Mouse (Mus musculus) C2C12 (cell line): ENCODE data around the gene Zfp385b. TPM values are rescaled to one million over a fixed set of nuclear protein-coding genes. Genes with fewer than 3 reads are reported as not detected.

ENCODE experiments used
- H3K27me3 ChIP-seq: one replicate; pipeline ENCODE4 v1.6.1; 2011; ENCODE audit not compliant: control insufficient read depth, insufficient read depth, insufficient read length
- H3K36me3 ChIP-seq: one replicate; pipeline ENCODE4 v1.6.1; 2011; ENCODE audit not compliant: control insufficient read depth, insufficient read depth
- H3K4me3 ChIP-seq: one replicate; pipeline ENCODE4 v1.5.1; 2011; ENCODE audit warnings: mild to moderate bottlenecking, control low read depth; ENCODE audit not compliant: poor library complexity, insufficient read depth, severe bottlenecking
- H3K79me2 ChIP-seq: one replicate; pipeline ENCODE4 v1.6.1; 2011; ENCODE audit not compliant: control insufficient read depth, insufficient read depth
- H3K79me3 ChIP-seq: one replicate; pipeline ENCODE4 v1.6.1; 2011; ENCODE audit warnings: low read depth, control low read depth
- H3ac ChIP-seq: one replicate; pipeline ENCODE3; 2011; ENCODE audit warnings: low read depth; ENCODE audit not compliant: control insufficient read depth, insufficient read length
- CEBPB ChIP-seq: IDR thresholded peaks from one replicate; pipeline ENCODE4 v1.6.1; 2011; ENCODE audit warnings: low read depth, mild to moderate bottlenecking, control low read depth, moderate library complexity
- CTCF ChIP-seq: IDR thresholded peaks from one replicate; pipeline ENCODE4 v1.5.1; 2011; ENCODE audit not compliant: control insufficient read depth, insufficient read depth, insufficient read length
- FOSL1 ChIP-seq: IDR thresholded peaks from one replicate; pipeline ENCODE4 v1.8.0; 2011; ENCODE audit warnings: mild to moderate bottlenecking, low read length; ENCODE audit not compliant: poor library complexity, insufficient read depth, severe bottlenecking
- MAX ChIP-seq: IDR thresholded peaks from one replicate; pipeline ENCODE4 v1.6.1; 2011; ENCODE audit warnings: mild to moderate bottlenecking, control low read depth
- MYOD1 ChIP-seq: IDR thresholded peaks from one replicate; pipeline ENCODE4 v1.6.1; 2011; ENCODE audit warnings: low read depth; ENCODE audit not compliant: control insufficient read depth, insufficient read length
- MYOG ChIP-seq: IDR thresholded peaks from one replicate; pipeline ENCODE4 v1.6.1; 2011; ENCODE audit not compliant: control insufficient read depth, insufficient read length; ENCODE audit errors: extremely low read depth
- USF1 ChIP-seq: IDR thresholded peaks from one replicate; pipeline ENCODE4 v1.6.1; 2011; ENCODE audit warnings: low read depth, mild to moderate bottlenecking, control low read depth, moderate library complexity
- polyA plus RNA-seq: library from polyadenylated mRNA; unstranded; fragments of >200 nt; fragmentation: generic; extraction: Trizol; gene quantifications from one replicate; pipeline ENCODE4 v1.2.1, GENCODE M21; 2012; ENCODE audit warnings: missing spikeins

The Zfp385b gene
- polyA plus RNA-seq, 1 experiment, result 0.01 TPM

DNA sequence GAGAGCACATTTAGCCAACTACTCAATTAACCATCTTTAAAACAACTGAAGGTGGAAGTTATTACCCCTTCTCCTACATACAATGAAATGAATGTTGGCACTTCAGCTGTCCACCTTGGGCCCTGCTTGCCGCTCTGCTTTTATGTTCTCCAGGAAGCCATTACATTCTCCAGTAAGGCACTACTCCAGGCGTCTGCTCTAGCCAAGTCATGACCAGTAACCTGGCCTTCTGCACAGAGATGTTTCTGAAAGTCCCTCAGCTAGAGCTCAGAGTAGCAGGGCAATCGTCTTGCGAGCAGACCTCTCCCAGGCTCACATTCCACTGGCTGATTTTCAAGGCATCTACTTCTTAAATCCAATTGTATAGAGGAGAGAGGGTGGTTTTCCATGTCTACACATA is 18.0 kb downstream of the Zfp385b start:
- Histone ChIP-seq H3K36me3 (no peaks in the 10 kb centered on the region), H3K79me3 (no peaks in the 10 kb centered on the region), H3K79me2 (no peaks in the 10 kb centered on the region), H3K27me3 (no peaks in the 10 kb centered on the region), H3ac (no peak overlapping the region), H3K4me3 (no peak overlapping the region)
- TF ChIP-seq MAX, result no peak
- TF ChIP-seq USF1, result no peak
- no peak for TF ChIP-seq MYOD1
- no peak for TF ChIP-seq CEBPB
- no peak for TF ChIP-seq FOSL1
- no peak for TF ChIP-seq CTCF
- TF ChIP-seq MYOG, result no peak

GRCm38 (mm10) chr2:77801009-77801408 is 18.4 kb downstream of the Zfp385b start:
- H3K36me3 ChIP-seq, result no peaks in the 10 kb centered on the region
- H3K79me2 ChIP-seq, result no peaks in the 10 kb centered on the region
- H3K27me3 ChIP-seq, result no peaks in the 10 kb centered on the region
- no peak overlapping the region for H3ac ChIP-seq
- TF ChIP-seq CTCF (no peak), MYOG (no peak), USF1 (no peak), FOSL1 (no peak), MAX (no peak), MYOD1 (no peak), CEBPB (no peak)
- no peaks in the 10 kb centered on the region for H3K79me3 ChIP-seq
- no peak overlapping the region for H3K4me3 ChIP-seq

DNA sequence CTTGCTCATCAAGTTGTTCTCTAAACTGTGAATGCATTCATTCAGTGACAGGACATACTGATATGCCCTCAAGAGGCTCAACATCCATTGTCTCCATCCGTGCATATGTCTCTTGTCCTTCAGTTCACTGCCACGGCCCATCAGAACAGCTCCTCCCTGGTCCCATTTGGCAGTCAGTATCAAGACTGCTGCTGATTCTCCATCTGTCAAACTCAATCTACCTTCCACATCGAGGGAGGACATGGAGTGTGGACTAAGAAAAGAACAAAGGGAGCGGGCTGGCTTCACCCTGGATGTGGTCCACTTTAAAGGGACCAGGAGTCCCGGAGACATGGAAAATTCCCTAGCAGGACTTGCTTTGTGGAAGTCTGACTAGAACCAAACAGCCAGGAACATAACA is 22.2 kb downstream of the Zfp385b start:
- Histone ChIP-seq H3K4me3 (no peak overlapping the region), H3ac (no peak overlapping the region), H3K79me2 (no peaks in the 10 kb centered on the region), H3K79me3 (no peaks in the 10 kb centered on the region), H3K36me3 (no peaks in the 10 kb centered on the region), H3K27me3 (peaks cover 6% of the 10 kb centered on the region)
- no peak for TF ChIP-seq USF1
- no peak for TF ChIP-seq MYOD1
- no peak for TF ChIP-seq CEBPB
- no peak for TF ChIP-seq MYOG
- TF ChIP-seq MAX, result no peak
- TF ChIP-seq FOSL1, result no peak
- TF ChIP-seq CTCF, result no peak

DNA sequence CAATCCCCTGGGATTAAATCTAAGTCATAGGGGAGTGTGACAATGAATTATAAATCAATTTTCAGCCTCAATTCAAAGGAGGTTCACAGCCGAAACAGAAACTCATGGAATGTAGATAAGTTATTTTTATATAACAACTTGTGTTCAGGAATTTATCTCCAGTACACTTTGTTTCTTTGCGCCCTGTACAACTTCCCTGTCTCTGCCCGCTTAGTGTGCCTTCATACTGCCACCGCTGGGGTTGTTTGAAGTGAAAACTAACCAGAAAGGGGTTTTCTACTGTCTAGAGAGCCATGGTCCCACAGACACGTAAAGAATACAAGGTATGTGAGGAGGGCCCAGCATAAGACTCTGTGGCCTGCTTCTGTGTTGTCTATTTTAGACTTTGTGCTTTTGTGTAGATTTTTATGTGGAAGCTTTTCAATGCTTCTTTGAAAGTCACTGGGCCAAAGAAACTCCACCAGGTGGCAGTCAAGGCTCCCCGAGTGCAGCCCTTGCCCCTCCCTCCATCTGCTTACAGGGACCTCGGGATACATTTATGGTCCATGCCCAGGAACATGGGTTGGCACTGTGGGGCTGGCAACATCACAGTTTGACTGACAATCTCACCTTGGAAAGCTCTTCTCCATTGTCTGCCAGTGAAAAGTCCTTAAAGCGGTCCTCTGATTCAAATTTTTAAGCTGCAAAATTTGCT is 23.4 kb downstream of the Zfp385b start:
- Histone ChIP-seq H3K36me3 (no peaks in the 10 kb centered on the region), H3K79me3 (no peaks in the 10 kb centered on the region), H3ac (no peak overlapping the region), H3K79me2 (no peaks in the 10 kb centered on the region), H3K4me3 (no peak overlapping the region), H3K27me3 (peaks cover 6% of the 10 kb centered on the region)
- TF ChIP-seq MAX (no peak), USF1 (no peak), CTCF (no peak), MYOD1 (no peak), CEBPB (no peak), MYOG (no peak), FOSL1 (no peak)

GRCm38 (mm10) chr2:77790846-77791245 is 28.6 kb downstream of the Zfp385b start:
- Histone ChIP-seq H3K36me3 (no peaks in the 10 kb centered on the region), H3K79me3 (no peaks in the 10 kb centered on the region), H3ac (no peak overlapping the region), H3K79me2 (no peaks in the 10 kb centered on the region), H3K27me3 (peaks cover 6% of the 10 kb centered on the region), H3K4me3 (no peak overlapping the region)
- TF ChIP-seq MAX, result no peak
- TF ChIP-seq CEBPB, result no peak
- no peak for TF ChIP-seq FOSL1
- no peak for TF ChIP-seq MYOG
- no peak for TF ChIP-seq MYOD1
- no peak for TF ChIP-seq USF1
- no peak for TF ChIP-seq CTCF

- H3K79me2 ChIP-seq, result no peaks in the 10 kb centered on the region
- H3ac ChIP-seq, result no peak overlapping the region
- H3K4me3 ChIP-seq, result no peak overlapping the region
- no peaks in the 10 kb centered on the region for H3K79me3 ChIP-seq
- H3K36me3 ChIP-seq, result no peaks in the 10 kb centered on the region
- peaks cover 6% of the 10 kb centered on the region for H3K27me3 ChIP-seq
- TF ChIP-seq USF1 (no peak), CEBPB (no peak), FOSL1 (no peak), MYOG (no peak), MAX (no peak), MYOD1 (no peak), CTCF (no peak)
Observed at GRCm38 (mm10) chr2:77790295-77790694, 29.1 kb downstream of the Zfp385b start.
